Mouse (Mus musculus): Measurements from ENCODE around the gene Asb4. TPM values are rescaled to one million over a fixed set of nuclear protein-coding genes. Genes with fewer than 3 reads are reported as not detected.
A peak's percentile ranks its signal among the peaks of the same experiment; 100 is the strongest.

Asb4 gene
- total and polyA plus RNA-seq, 2 experiments, result 0.18 to 0.31 TPM

- no peak for DNase-seq (ENCODE audit: extremely low read depth, low read depth, low spot score)
- Histone ChIP-seq H3K27ac (replicated peaks; ENCODE audit: insufficient read depth, low read depth, low read length) (no peak overlapping the region), H3K4me3 (ENCODE audit: insufficient read depth, low read depth, low read length) (no peak overlapping the region), H3K79me2 (ENCODE audit: control insufficient read depth, insufficient read depth, low read length) (no peaks in the 10 kb centered on the region), H3K4me1 (ENCODE audit: control insufficient read depth, insufficient read depth, low read length) (0 out of 2 replicates have a peak, but pooled peaks cover 6% of the 10 kb centered on the region), H3K27me3 (ENCODE audit: control insufficient read depth, insufficient read depth, low read length) (0 out of 2 replicates have a peak, but pooled peaks cover 5% of the 10 kb centered on the region), H3K36me3 (ENCODE audit: control insufficient read depth, insufficient read depth, low read length) (no peaks in the 10 kb centered on the region), H3K9ac (ENCODE audit: low read depth, low read length) (no peak overlapping the region)
- 59% methylated on average over 22 of the region's 22 CpGs for WGBS
- no peak for TF ChIP-seq CTCF (IDR thresholded peaks at IDR 0.05; ENCODE audit: low read depth, low read length)
- no peak for TF ChIP-seq POLR2A (IDR thresholded peaks at IDR 0.05; ENCODE audit: extremely low read depth, insufficient read depth, low read length)
These were observed 3.2 kb upstream of the Asb4 start for GRCm38 (mm10) chr6:5379781-5380623.

GRCm38 (mm10) chr6:5380624-5381252, 2.4 kb upstream of the Asb4 start:
- WGBS, result 78% methylated on average over 9 of the region's 9 CpGs
- no peak overlapping the region for H3K9ac ChIP-seq (ENCODE audit: low read depth, low read length)
- H3K27ac ChIP-seq (replicated peaks; ENCODE audit: insufficient read depth, low read depth, low read length), result no peak overlapping the region
- no peaks in the 10 kb centered on the region for H3K79me2 ChIP-seq (ENCODE audit: control insufficient read depth, insufficient read depth, low read length)
- no peak for TF ChIP-seq CTCF (IDR thresholded peaks at IDR 0.05; ENCODE audit: low read depth, low read length)
- no peak for TF ChIP-seq POLR2A (IDR thresholded peaks at IDR 0.05; ENCODE audit: extremely low read depth, insufficient read depth, low read length)
- H3K4me3 ChIP-seq (ENCODE audit: insufficient read depth, low read depth, low read length), result no peak overlapping the region
- H3K27me3 ChIP-seq (ENCODE audit: control insufficient read depth, insufficient read depth, low read length), result 0 out of 2 replicates have a peak, but pooled peaks cover 5% of the 10 kb centered on the region
- H3K36me3 ChIP-seq (ENCODE audit: control insufficient read depth, insufficient read depth, low read length), result no peaks in the 10 kb centered on the region
- DNase-seq (ENCODE audit: extremely low read depth, low read depth, low spot score), result no peak
- H3K4me1 ChIP-seq (ENCODE audit: control insufficient read depth, insufficient read depth, low read length), result 0 out of 2 replicates have a peak, but pooled peaks cover 6% of the 10 kb centered on the region

- H3K4me1 ChIP-seq (ENCODE audit: control insufficient read depth, insufficient read depth, low read length), result 0 out of 2 replicates have a peak, but pooled peaks cover 6% of the 10 kb centered on the region
- DNase-seq (ENCODE audit: extremely low read depth, low read depth, low spot score), result no peak
- no peaks in the 10 kb centered on the region for H3K36me3 ChIP-seq (ENCODE audit: control insufficient read depth, insufficient read depth, low read length)
- 0 out of 2 replicates have a peak, but pooled peaks cover 5% of the 10 kb centered on the region for H3K27me3 ChIP-seq (ENCODE audit: control insufficient read depth, insufficient read depth, low read length)
- WGBS, result 58% methylated on average over 13 of the region's 13 CpGs
- no peaks in the 10 kb centered on the region for H3K79me2 ChIP-seq (ENCODE audit: control insufficient read depth, insufficient read depth, low read length)
- no peak overlapping the region for H3K9ac ChIP-seq (ENCODE audit: low read depth, low read length)
- TF ChIP-seq CTCF (IDR thresholded peaks at IDR 0.05; ENCODE audit: low read depth, low read length) (no peak), POLR2A (IDR thresholded peaks at IDR 0.05; ENCODE audit: extremely low read depth, insufficient read depth, low read length) (no peak)
- H3K27ac ChIP-seq (replicated peaks; ENCODE audit: insufficient read depth, low read depth, low read length), result no peak overlapping the region
- no peak overlapping the region for H3K4me3 ChIP-seq (ENCODE audit: insufficient read depth, low read depth, low read length)
These were observed 1.1 kb upstream of the Asb4 start for GRCm38 (mm10) chr6:5381918-5382582.

- TF ChIP-seq POLR2A (IDR thresholded peaks at IDR 0.05; ENCODE audit: extremely low read depth, insufficient read depth, low read length) (no peak), CTCF (IDR thresholded peaks at IDR 0.05; ENCODE audit: low read depth, low read length) (peak; percentile 89)
- Histone ChIP-seq H3K9ac (ENCODE audit: low read depth, low read length) (no peak overlapping the region), H3K27me3 (ENCODE audit: control insufficient read depth, insufficient read depth, low read length) (0 out of 2 replicates have a peak, but pooled peaks cover 5% of the 10 kb centered on the region), H3K4me3 (ENCODE audit: insufficient read depth, low read depth, low read length) (no peak overlapping the region), H3K27ac (replicated peaks; ENCODE audit: insufficient read depth, low read depth, low read length) (no peak overlapping the region), H3K79me2 (ENCODE audit: control insufficient read depth, insufficient read depth, low read length) (no peaks in the 10 kb centered on the region), H3K4me1 (ENCODE audit: control insufficient read depth, insufficient read depth, low read length) (0 out of 2 replicates have a peak, but pooled peaks cover 6% of the 10 kb centered on the region), H3K36me3 (ENCODE audit: control insufficient read depth, insufficient read depth, low read length) (no peaks in the 10 kb centered on the region)
- 1% methylated on average over 16 of the region's 16 CpGs for WGBS
- DNase-seq (ENCODE audit: extremely low read depth, low read depth, low spot score), result peak; percentile 59
These were observed 487 bp upstream of the Asb4 start for GRCm38 (mm10) chr6:5382583-5383215.

- H3K27ac ChIP-seq (replicated peaks; ENCODE audit: insufficient read depth, low read depth, low read length), result no peak overlapping the region
- no peak overlapping the region; the same call in 1 of the 2 replicates for H3K4me3 ChIP-seq (ENCODE audit: insufficient read depth, low read depth, low read length)
- H3K27me3 ChIP-seq (ENCODE audit: control insufficient read depth, insufficient read depth, low read length), result 0 out of 2 replicates have a peak, but pooled peaks cover 5% of the 10 kb centered on the region
- H3K9ac ChIP-seq (ENCODE audit: low read depth, low read length), result no peak overlapping the region
- 0 out of 2 replicates have a peak, but pooled peaks cover 6% of the 10 kb centered on the region for H3K4me1 ChIP-seq (ENCODE audit: control insufficient read depth, insufficient read depth, low read length)
- DNase-seq (ENCODE audit: extremely low read depth, low read depth, low spot score), result peak; percentile 61
- TF ChIP-seq POLR2A (IDR thresholded peaks at IDR 0.05; ENCODE audit: extremely low read depth, insufficient read depth, low read length) (no peak), CTCF (IDR thresholded peaks at IDR 0.05; ENCODE audit: low read depth, low read length) (peak; percentile 54)
- no peaks in the 10 kb centered on the region for H3K36me3 ChIP-seq (ENCODE audit: control insufficient read depth, insufficient read depth, low read length)
- 2% methylated on average over 11 of the region's 11 CpGs for WGBS
- H3K79me2 ChIP-seq (ENCODE audit: control insufficient read depth, insufficient read depth, low read length), result no peaks in the 10 kb centered on the region
These were observed 948 bp downstream of the Asb4 start for GRCm38 (mm10) chr6:5384178-5384490.
